Mouse (Mus musculus) lung, postnatal 0 days (tissue): ENCODE data around the gene Tmem178b.

Source experiments
- CTCF ChIP-seq: IDR thresholded peaks from 2 replicates; pipeline ENCODE4 v1.5.1; 2016; ENCODE audit warnings: antibody characterized with exemption, mild to moderate bottlenecking
- EP300 ChIP-seq: IDR thresholded peaks from 2 replicates; pipeline ENCODE4 v1.6.1; 2016; ENCODE audit warnings: antibody characterized with exemption, mild to moderate bottlenecking, control low read depth

- TF ChIP-seq EP300 (no peak), CTCF (no peak)
Observed at GRCm38 (mm10) chr6:40013407-40013806, 140.3 kb downstream of the Tmem178b start.
